Mouse (Mus musculus): ENCODE data around the gene Cobl.

DNA sequence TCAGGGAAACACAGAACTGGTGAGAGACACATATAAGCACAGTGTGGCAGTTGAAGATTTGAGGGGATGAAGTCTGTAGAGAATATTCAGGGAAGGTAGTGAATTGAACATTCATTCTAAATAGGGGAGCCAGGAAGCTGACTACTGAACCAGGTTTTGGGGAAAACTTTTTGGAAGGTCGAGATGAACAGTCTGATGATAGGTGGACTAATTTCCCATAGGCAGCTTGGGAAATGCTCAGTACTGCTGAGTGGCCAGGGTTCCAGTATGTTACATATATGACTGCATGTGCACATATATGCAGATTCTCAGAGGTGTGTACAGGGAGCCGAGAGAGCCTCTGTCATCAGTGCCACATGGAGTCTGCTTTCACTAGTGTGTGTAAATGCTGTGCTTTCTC is 190.5 kb downstream of the Cobl start:
- TF ChIP-seq CTCF (IDR thresholded peaks at IDR 0.05; ENCODE audit: control insufficient read depth, insufficient read depth, insufficient replicate concordance, low read depth, low read length) (no peak), POLR2A (IDR thresholded peaks at IDR 0.05; ENCODE audit: control insufficient read depth, low read depth, low read length) (no peak)

Measured in testis, adult 2 months (tissue).